Mouse (Mus musculus) ES-Bruce4 (cell line): ENCODE measurements around the gene Olfr323. TPM values are rescaled to one million over a fixed set of nuclear protein-coding genes. Genes with fewer than 3 reads are reported as not detected.

ENCODE experiments used
- H3K27ac ChIP-seq: 2 replicates; pipeline ENCODE4 v1.5.1; 2012; ENCODE audit warnings: low read length, inconsistent platforms; ENCODE audit not compliant: insufficient read depth
- H3K27me3 ChIP-seq: 2 replicates; pipeline ENCODE4 v1.6.1; 2012; ENCODE audit warnings: mild to moderate bottlenecking, low read length, inconsistent platforms; ENCODE audit not compliant: control insufficient read depth, poor library complexity, insufficient read depth, severe bottlenecking
- H3K36me3 ChIP-seq: 2 replicates; pipeline ENCODE4 v1.6.1; 2012; ENCODE audit warnings: inconsistent platforms, mild to moderate bottlenecking, low read length, moderate library complexity; ENCODE audit not compliant: control insufficient read depth, poor library complexity, insufficient read depth, severe bottlenecking
- H3K4me1 ChIP-seq: one replicate; pipeline ENCODE4 v1.8.1; 2011; ENCODE audit warnings: low read length; ENCODE audit not compliant: control insufficient read depth, insufficient read depth
- H3K4me3 ChIP-seq: 2 replicates; pipeline ENCODE4 v1.5.1; 2011; ENCODE audit warnings: low read depth, mild to moderate bottlenecking, low read length
- H3K9ac ChIP-seq: 2 replicates; pipeline ENCODE4 v1.6.1; 2012; ENCODE audit warnings: low read depth, mild to moderate bottlenecking, inconsistent platforms; ENCODE audit not compliant: poor library complexity, severe bottlenecking
- H3K9me3 ChIP-seq: replicated peaks from 2 replicates; pipeline ENCODE4 v1.6.1; 2012; ENCODE audit warnings: mild to moderate bottlenecking, low read length, inconsistent platforms; ENCODE audit not compliant: control insufficient read depth, poor library complexity, insufficient read depth, severe bottlenecking
- CTCF ChIP-seq: IDR thresholded peaks from one replicate; pipeline ENCODE4 v1.8.1; 2011; ENCODE audit warnings: low read depth, low read length
- EP300 ChIP-seq: IDR thresholded peaks from 2 replicates; pipeline ENCODE4 v1.6.1; 2011; ENCODE audit warnings: low read depth, low read length; ENCODE audit not compliant: insufficient read depth
- POLR2A ChIP-seq: IDR thresholded peaks from one replicate; pipeline ENCODE4 v1.8.1; 2011; ENCODE audit warnings: low read length; ENCODE audit not compliant: insufficient read depth
- polyA plus RNA-seq: library from polyadenylated mRNA; stranded (reverse); fragments of >200 nt; gene quantifications from 2 replicates; pipeline ENCODE4 v1.2.4, GENCODE M21; 2011; ENCODE audit warnings: low read depth; ENCODE audit not compliant: missing spikeins, insufficient read depth, insufficient read length

Olfr323 gene
- polyA plus RNA-seq, 1 experiment, result not detected

- H3K4me3 ChIP-seq, result no peak overlapping the region
- H3K27me3 ChIP-seq, result no peaks in the 10 kb centered on the region
- no peaks in the 10 kb centered on the region for H3K36me3 ChIP-seq
- no peak overlapping the region for H3K9ac ChIP-seq
- no peaks in the 10 kb centered on the region for H3K9me3 ChIP-seq
- TF ChIP-seq CTCF (no peak), EP300 (no peak), POLR2A (no peak)
- no peaks in the 10 kb centered on the region for H3K4me1 ChIP-seq
- no peak overlapping the region for H3K27ac ChIP-seq
Observed at GRCm38 (mm10) chr11:58626146-58626545, 4.2 kb downstream of the Olfr323 start.

GRCm38 (mm10) chr11:58618793-58619192, 11.5 kb downstream of the Olfr323 start:
- Histone ChIP-seq H3K36me3 (no peaks in the 10 kb centered on the region), H3K9ac (no peak overlapping the region), H3K4me3 (no peak overlapping the region), H3K27ac (no peak overlapping the region), H3K9me3 (no peaks in the 10 kb centered on the region), H3K27me3 (no peaks in the 10 kb centered on the region; the same call in 1 of the 2 replicates), H3K4me1 (no peaks in the 10 kb centered on the region)
- TF ChIP-seq POLR2A (no peak), EP300 (no peak), CTCF (no peak)

- Histone ChIP-seq H3K9ac (no peak overlapping the region), H3K27me3 (no peaks in the 10 kb centered on the region; the same call in 1 of the 2 replicates), H3K27ac (no peak overlapping the region), H3K9me3 (no peaks in the 10 kb centered on the region), H3K4me1 (no peaks in the 10 kb centered on the region), H3K4me3 (no peak overlapping the region), H3K36me3 (no peaks in the 10 kb centered on the region)
- no peak for TF ChIP-seq EP300
- no peak for TF ChIP-seq CTCF
- no peak for TF ChIP-seq POLR2A
Observed at GRCm38 (mm10) chr11:58618369-58618768, 11.9 kb downstream of the Olfr323 start.

GRCm38 (mm10) chr11:58615975-58616374, 14.3 kb downstream of the Olfr323 start, which contains the start of gene 2210407C18Rik:
2210407C18Rik (minus strand) TSS chr11:58616075.
- TF ChIP-seq EP300 (no peak), CTCF (no peak), POLR2A (no peak)
- Histone ChIP-seq H3K36me3 (no peaks in the 10 kb centered on the region), H3K9me3 (no peaks in the 10 kb centered on the region), H3K4me1 (no peaks in the 10 kb centered on the region), H3K27me3 (no peaks in the 10 kb centered on the region; the same call in 1 of the 2 replicates), H3K9ac (no peak within 1 kb of the TSS), H3K4me3 (no peak within 1 kb of the TSS), H3K27ac (no peak within 1 kb of the TSS)

- Histone ChIP-seq H3K27me3 (no peaks in the 10 kb centered on the region; the same call in 1 of the 2 replicates), H3K4me1 (no peaks in the 10 kb centered on the region), H3K9me3 (no peaks in the 10 kb centered on the region), H3K4me3 (no peak overlapping the region), H3K9ac (no peak overlapping the region), H3K36me3 (no peaks in the 10 kb centered on the region), H3K27ac (no peak overlapping the region)
- TF ChIP-seq EP300, result no peak
- no peak for TF ChIP-seq POLR2A
- TF ChIP-seq CTCF, result no peak
Observed at GRCm38 (mm10) chr11:58614526-58614925, 15.8 kb downstream of the Olfr323 start.

- no peak for TF ChIP-seq EP300
- Histone ChIP-seq H3K9ac (no peak overlapping the region), H3K36me3 (no peaks in the 10 kb centered on the region), H3K4me1 (no peaks in the 10 kb centered on the region), H3K27me3 (no peaks in the 10 kb centered on the region; the same call in 1 of the 2 replicates), H3K4me3 (no peak overlapping the region), H3K9me3 (no peaks in the 10 kb centered on the region), H3K27ac (no peak overlapping the region)
Observed at GRCm38 (mm10) chr11:58613359-58613758, 16.9 kb downstream of the Olfr323 start.

- no peaks in the 10 kb centered on the region for H3K4me1 ChIP-seq
- H3K9ac ChIP-seq, result no peak overlapping the region
- H3K36me3 ChIP-seq, result no peaks in the 10 kb centered on the region
- H3K27me3 ChIP-seq, result no peaks in the 10 kb centered on the region
- no peak for TF ChIP-seq POLR2A
- no peak for TF ChIP-seq EP300
- TF ChIP-seq CTCF, result no peak
- no peaks in the 10 kb centered on the region for H3K9me3 ChIP-seq
- no peak overlapping the region for H3K27ac ChIP-seq
- no peak overlapping the region for H3K4me3 ChIP-seq
Observed at GRCm38 (mm10) chr11:58607030-58607429, 23.3 kb downstream of the Olfr323 start.
